Mouse (Mus musculus) brown adipose tissue, adult 24 weeks (tissue): ENCODE measurements around the gene Col12a1. TPM values are rescaled to one million over a fixed set of nuclear protein-coding genes. Genes with fewer than 3 reads are reported as not detected.

ENCODE experiments used
- H3K27ac ChIP-seq: fragments of 200-500 bp; replicated peaks from 2 replicates; pipeline ENCODE4 v1.5.1; 2012; ENCODE audit warnings: low read depth, mild to moderate bottlenecking, low read length
- H3K4me1 ChIP-seq: fragments of 200-500 bp; 2 replicates; pipeline ENCODE4 v1.6.1; 2012; ENCODE audit warnings: low read length, mixed read lengths; ENCODE audit not compliant: control insufficient read depth, insufficient read depth, insufficient read length
- H3K4me3 ChIP-seq: fragments of 200-500 bp; 2 replicates; pipeline ENCODE4 v1.5.1; 2012; ENCODE audit warnings: low read depth, mild to moderate bottlenecking, low read length, moderate library complexity; ENCODE audit not compliant: insufficient read depth
- polyA plus RNA-seq: library from polyadenylated mRNA; stranded (reverse); fragments of >200 nt; gene quantifications from 2 replicates; pipeline ENCODE4 v1.2.4, GENCODE M21; 2012; ENCODE audit not compliant: missing spikeins, insufficient read depth, insufficient read length

Col12a1 gene
- polyA plus RNA-seq, 1 experiment = 5.5 TPM

DNA sequence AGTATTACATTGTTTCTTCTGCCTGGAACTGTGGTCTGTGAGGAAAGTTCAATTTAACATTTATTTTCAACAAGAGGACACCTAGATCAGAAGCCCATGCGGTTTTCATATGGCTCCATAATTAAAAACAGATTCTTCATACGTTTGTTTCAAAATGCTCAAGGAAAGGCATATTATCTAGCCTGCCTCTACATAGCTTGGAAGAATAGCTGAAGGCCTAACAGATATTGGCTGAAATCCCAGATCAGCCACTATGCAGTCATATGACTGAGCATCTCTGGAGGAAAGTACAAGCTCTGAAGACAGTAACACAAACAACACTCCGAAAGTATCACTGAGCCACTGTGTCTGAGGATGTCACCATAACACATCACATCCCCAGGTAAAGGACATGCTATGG lies 72.9 kb downstream of the Col12a1 start:
- no peak overlapping the region for H3K4me3 ChIP-seq
- no peak overlapping the region for H3K27ac ChIP-seq
- H3K4me1 ChIP-seq = no peaks in the 10 kb centered on the region

DNA sequence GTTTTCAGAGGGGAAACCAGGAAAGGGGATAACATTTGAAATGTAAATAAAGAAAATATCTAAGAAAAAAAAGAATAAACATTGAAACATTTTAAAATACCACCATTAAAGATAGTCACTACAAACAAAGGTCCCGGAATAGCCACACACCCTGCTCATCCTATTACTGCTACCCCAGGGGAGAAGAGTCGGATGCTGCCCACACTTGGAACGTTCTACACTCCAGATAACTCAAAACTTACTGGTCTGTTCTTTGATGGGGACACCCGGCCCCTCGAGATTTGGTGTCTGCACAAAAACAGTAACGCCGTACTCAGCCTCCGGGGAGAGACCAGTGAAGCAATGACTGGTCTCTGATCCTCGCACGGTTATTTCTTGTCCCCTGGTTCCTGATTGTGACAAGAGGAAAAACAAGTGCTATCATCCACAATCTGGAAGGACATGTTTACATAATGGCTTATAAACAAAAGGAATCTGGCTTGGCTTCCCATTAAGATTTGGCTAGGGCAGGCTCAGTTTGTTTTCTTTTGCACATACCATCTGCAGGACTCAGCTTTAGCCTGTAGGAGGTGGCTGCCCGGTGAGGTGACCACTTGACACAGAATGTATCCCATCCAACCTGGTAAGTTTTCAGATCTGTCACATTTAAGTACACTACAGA lies 79.1 kb downstream of the Col12a1 start:
- H3K27ac ChIP-seq = no peak overlapping the region
- H3K4me3 ChIP-seq = no peak overlapping the region

DNA sequence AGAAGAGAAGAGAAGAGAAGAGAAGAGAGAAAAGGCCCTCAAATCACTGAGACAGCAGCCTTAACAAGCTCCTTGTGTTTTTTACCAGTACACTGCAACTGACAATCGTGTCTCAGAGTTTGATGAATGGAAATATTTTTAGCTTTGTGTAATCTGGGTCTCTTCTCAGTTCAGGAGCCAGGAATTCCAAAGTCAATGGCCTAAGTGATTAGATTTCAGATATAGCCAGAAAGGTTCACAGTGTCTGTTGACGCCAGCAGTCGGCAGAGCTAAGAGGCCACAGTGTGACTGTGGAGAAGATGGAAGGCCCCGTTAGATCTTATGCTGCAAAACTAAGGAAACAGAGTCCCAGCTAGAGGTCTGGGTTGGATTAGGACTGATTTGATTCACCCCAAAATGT lies 80.8 kb downstream of the Col12a1 start:
- Histone ChIP-seq H3K27ac (no peak overlapping the region), H3K4me1 (no peaks in the 10 kb centered on the region)

More for the DNA sequence above, 79.1 kb downstream of the Col12a1 start:
- H3K4me1 ChIP-seq = no peaks in the 10 kb centered on the region

DNA sequence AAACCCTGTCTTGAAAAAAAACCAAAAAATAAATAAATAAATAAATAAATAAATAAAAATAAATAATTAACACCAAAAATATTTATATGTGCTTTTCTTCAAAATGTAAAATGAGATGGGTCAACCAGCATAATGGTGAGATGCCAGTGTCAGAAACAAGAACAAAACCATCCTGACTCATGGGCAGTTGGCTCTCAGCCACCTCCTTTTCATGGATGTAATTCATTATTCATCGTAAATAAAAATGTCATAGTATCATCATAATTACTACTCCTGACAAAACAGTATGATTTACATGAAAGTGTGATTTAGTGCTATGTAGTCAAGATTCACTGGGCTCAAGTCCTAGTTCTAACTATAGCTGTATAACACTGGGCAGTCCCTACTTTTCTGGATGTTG lies 84.6 kb downstream of the Col12a1 start:
- Histone ChIP-seq H3K27ac (no peak overlapping the region), H3K4me3 (no peak overlapping the region), H3K4me1 (no peaks in the 10 kb centered on the region)

More for the DNA sequence above, 80.8 kb downstream of the Col12a1 start:
- no peak overlapping the region for H3K4me3 ChIP-seq

DNA sequence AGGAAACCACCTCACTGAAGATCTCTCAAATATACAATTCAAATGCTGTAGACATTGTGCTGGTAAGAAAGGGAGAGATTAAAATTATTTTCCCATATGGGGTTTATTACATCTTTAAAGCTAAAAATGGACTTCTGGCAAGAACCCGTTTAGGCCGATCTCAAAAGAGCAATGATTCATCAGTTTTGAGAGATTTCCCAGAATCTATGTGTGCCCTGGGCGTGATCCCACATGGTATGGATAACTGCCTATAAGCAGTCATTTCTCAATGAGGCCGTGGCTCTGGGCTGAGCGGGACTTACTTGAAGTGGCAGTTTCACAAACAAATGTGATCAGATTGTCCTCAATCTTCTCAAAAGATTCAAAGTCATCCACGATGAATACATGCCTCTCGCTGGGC lies 87.4 kb downstream of the Col12a1 start:
- Histone ChIP-seq H3K4me1 (no peaks in the 10 kb centered on the region), H3K4me3 (no peak overlapping the region), H3K27ac (no peak overlapping the region)

DNA sequence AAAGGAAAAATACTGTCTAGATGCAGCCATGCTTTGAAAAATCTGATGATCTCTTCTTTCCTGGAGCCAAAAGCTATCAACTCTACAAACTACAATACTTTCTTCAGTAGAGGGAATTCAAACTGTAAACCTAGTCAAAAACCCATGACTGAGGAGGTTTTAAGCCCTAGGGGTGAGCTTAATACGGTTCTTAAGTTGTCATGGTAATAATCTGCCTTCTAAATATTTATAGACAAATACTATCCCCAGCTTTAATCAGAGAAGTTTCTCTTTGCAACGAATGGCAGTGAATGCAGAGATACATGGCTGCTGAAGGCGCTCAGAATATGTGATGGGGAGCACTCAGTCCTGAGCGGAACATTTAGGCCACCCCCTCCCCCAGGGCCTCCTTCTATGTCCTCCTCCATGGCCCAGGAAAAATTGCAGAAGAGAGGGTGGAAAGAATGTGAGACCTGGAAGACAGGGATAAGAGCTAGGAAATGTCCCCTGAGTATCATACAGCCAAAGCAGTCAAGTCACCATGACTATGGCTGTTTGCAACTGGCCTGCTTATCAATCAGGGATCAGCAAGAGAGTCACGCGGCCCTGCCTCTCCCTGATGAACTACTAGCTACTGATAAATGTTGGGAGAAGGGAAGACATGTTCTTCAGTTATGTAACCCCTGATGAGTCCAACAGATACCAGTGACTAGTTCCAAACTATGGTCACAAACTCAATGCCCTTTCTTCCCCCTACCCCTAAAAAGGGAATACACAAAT lies 99.6 kb downstream of the Col12a1 start:
- Histone ChIP-seq H3K4me1 (no peaks in the 10 kb centered on the region; the same call in 1 of the 2 replicates), H3K27ac (no peak overlapping the region), H3K4me3 (no peak overlapping the region)

DNA sequence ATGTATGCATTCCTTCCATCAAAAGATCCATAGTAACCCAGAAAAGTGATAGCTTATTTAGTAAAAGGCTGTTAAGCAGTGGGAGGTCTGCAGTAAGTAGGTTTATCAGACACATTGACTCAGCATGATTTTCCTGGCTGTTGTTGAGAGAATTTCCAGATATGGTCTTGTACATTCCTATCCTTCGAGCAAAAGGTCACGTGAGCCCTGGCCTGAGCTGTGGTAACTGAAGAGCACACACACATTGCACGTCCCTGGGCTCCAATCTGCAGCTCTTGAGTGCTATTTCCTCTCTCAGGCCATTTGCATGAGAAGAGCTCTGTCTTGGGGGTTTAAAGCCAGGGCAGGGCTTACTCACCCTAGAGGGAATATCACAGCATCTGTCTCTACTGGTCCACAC lies 101.3 kb downstream of the Col12a1 start:
- no peak overlapping the region for H3K4me3 ChIP-seq
- H3K27ac ChIP-seq = no peak overlapping the region
- H3K4me1 ChIP-seq = no peaks in the 10 kb centered on the region; the same call in 1 of the 2 replicates

DNA sequence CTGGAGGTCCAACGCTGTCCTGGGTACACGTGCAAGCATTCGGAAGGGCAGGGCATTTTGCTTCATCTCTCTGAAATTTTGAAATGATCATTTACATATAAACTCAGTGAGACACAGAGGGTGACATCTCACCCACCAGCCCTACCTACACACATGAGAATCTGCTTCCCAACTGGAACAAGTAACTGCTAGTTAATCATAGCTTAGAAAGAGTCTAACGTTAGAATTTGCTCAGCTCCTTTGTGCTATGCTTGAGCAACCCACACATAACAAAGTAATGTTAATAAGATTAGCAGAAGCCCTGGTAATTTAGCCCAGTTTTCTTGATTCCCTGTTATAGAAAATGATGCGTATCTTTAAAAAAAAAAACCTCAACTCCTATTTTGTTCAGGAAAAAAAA lies 102.6 kb downstream of the Col12a1 start:
- H3K27ac ChIP-seq = no peak overlapping the region
- H3K4me1 ChIP-seq = no peaks in the 10 kb centered on the region; the same call in 1 of the 2 replicates
- no peak overlapping the region for H3K4me3 ChIP-seq

DNA sequence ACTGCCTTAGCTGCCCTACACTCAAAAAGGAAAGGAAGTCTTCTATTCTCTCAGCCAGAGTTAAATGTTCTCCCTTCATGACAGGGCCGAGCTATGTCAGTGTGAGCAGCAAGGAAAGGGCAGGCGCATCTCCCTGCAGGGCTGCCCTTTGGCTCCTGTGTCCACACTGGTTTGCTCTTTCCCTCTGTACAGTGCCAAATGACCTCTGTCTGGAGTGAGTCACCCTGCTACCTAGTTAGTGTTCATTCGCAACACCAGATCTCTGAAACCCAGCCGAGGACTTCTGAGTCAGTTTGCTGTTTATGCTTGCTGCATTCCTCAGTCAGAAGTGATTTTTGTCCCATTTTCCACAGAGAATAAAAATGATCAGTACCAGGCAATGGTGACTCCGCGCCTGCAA lies 108.3 kb downstream of the Col12a1 start:
- Histone ChIP-seq H3K27ac (peak overlapping the region; percentile 72), H3K4me3 (no peak overlapping the region), H3K4me1 (no peaks in the 10 kb centered on the region; the same call in 1 of the 2 replicates)

DNA sequence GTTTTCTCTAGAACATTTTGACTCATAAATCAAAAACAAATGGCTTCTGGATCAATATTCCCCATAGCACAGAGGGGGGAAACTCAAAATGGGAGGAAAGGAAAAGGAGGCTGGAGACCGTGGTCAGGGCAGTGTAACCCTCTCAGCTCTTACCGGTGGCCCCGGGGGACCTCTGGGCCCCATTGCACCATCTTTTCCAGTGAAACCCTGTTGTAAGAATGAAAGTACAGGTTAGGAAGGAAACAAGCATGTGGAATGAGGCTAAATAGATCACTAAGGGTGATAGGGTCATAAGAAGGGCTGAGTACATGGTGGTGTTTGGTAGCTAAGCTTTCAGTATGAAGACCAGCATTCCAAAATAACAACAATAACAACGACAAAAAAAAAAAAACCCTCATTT lies 109.0 kb downstream of the Col12a1 start:
- Histone ChIP-seq H3K4me1 (no peaks in the 10 kb centered on the region; the same call in 1 of the 2 replicates), H3K4me3 (no peak overlapping the region), H3K27ac (no peak overlapping the region)

DNA sequence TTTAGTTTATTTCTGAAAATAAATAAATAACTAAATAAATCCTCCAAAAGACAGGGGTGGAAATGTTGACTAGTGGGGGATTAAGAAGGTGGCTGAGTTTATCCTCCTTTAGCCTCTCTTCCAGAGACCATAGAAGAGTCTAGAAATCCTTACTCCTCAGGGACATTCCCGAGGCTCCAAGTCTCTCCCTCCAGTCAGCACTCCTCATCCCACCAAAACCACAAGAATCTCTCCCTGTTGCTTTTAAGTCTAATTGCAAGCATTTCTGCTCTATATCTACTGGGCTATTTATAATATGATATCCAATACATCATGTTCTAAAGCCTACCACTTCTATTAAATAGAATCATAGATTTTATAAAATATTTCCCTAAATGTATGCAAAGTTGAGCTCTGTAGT lies 109.8 kb downstream of the Col12a1 start:
- H3K27ac ChIP-seq = no peak overlapping the region
- no peak overlapping the region for H3K4me3 ChIP-seq
- no peaks in the 10 kb centered on the region; the same call in 1 of the 2 replicates for H3K4me1 ChIP-seq

DNA sequence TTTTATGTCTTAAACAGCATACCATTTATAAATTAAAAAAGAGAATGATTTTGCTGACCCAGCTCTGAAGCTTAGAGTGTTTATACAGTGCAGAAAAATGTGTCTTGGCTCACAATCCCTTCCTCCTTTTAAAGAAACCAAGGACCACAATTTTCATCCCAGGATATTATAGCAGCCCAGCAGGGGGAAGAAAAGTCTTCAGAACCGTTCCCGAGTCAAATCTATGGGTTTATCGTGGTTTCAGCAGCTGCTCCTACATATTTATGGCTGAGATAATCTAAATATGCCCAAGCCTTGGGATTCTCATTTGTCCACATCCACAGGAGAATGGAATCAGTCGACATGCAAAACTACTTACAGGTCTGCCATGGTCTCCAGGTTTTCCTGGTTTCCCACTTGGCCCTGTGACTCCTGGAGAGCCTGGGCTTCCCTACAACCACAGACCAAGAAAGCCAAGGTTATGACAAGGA lies 110.5 kb downstream of the Col12a1 start:
- Histone ChIP-seq H3K4me1 (no peaks in the 10 kb centered on the region; the same call in 1 of the 2 replicates), H3K27ac (no peak overlapping the region), H3K4me3 (no peak overlapping the region)

DNA sequence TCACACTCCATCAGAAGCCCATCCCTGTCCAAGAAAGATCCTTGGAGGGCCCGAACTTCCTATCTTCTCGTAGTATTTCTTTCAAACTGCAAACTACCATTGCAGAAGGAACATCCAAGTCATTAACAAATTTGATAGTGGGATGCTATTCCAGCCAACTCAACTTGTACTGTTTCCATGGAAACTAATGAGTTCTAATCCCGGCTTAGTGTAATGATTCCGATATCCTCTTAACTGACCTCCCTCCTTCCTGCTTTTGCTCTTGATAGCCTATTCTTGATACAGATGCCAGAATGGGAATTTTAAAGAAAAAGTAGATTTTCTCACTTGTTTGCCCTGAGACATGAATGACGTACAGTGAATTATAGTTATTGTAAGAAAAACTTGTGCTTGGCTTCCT lies 112.5 kb downstream of the Col12a1 start:
- Histone ChIP-seq H3K27ac (no peak overlapping the region), H3K4me3 (no peak overlapping the region), H3K4me1 (no peaks in the 10 kb centered on the region; the same call in 1 of the 2 replicates)

DNA sequence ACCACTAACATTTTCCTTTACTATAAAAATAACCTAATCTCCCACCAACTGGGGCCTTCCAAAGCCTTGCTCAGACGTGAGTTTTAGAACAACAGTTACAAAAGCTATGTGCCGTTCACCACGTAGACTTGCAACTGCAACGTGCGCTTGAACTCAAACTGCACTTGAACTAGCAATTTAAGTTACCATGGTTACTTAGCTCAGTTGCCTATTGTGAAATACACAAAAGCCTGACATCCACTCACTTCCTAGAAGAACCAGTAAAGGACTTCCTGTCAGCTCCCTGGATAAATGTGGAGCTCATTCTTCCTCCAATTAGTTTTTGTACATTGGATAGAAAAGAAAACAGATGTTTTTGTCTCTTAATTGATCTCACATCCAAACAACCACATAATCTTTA lies 112.9 kb downstream of the Col12a1 start:
- H3K4me1 ChIP-seq = no peaks in the 10 kb centered on the region; the same call in 1 of the 2 replicates
- no peak overlapping the region for H3K27ac ChIP-seq
- H3K4me3 ChIP-seq = no peak overlapping the region

DNA sequence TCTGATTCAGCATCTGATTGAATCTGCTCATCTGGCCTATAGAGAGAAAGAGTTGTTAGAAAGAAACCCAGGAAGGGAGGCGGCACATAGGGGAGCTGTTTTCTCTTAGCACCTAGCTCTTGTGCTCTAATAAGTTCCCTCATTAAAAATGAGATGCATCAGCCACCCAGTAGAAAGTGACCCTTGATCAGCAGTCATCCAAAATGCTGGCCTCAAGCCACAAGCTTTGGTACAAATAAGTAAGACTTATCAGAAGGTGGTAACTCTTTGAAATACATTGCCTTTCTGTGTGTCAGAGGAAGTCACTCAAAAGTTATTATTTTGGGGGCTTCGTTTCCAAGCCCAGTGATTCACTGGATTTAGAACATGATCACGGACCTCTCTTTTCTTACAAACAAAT lies 114.1 kb downstream of the Col12a1 start:
- Histone ChIP-seq H3K27ac (no peak overlapping the region), H3K4me1 (no peaks in the 10 kb centered on the region; the same call in 1 of the 2 replicates), H3K4me3 (no peak overlapping the region)

DNA sequence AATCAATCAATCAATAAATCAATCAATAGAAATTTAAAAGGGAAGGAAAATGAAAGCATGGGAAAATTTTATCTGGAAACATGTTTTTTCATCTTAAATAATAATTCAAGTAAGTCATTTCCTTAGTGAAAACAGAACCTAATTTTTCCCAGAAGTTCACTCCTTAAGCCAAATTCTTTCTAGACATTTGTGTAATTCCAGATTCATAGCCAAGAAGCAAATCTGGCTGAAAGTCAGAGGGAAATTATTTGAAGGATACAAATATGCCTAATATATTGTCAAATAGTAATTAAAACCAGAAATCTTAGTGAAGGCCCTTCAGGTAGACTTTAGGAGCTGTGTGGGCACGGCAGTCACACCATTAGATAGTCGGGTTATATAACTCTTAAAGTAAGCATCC lies 115.2 kb downstream of the Col12a1 start:
- no peak overlapping the region for H3K27ac ChIP-seq
- H3K4me1 ChIP-seq = no peaks in the 10 kb centered on the region
- no peak overlapping the region for H3K4me3 ChIP-seq
